ENCODE assay signal across 21 mouse cellular contexts in genomic region chr9:92472256-92472855, GRCm38 (mm10).
"Had no signal": no experiment of that assay in that cellular context is flagged by ENCODE, and none has a peak within 500 bp of the region (broad histone marks: within the 10 kb centered on the region; RNA-seq: fewer than 3 reads in every experiment).

No protein-coding gene starts in this region.

- H3K36me3 ChIP-seq: midbrain, embryonic 10.5 days; midbrain, embryonic 12.5 days; neural tube, embryonic 13.5 days; neural tube, embryonic 15.5 days; stomach, embryonic 15.5 days had no signal

- H3K27ac ChIP-seq: midbrain, embryonic 10.5 days; midbrain, embryonic 12.5 days; neural tube, embryonic 13.5 days; neural tube, embryonic 15.5 days; stomach, embryonic 15.5 days; stomach, postnatal 0 days had no signal

- ATAC-seq: midbrain, embryonic 16.5 days had no signal

- H3K4me2 ChIP-seq: lung, embryonic 14.5 days; midbrain, embryonic 12.5 days; neural tube, embryonic 13.5 days; neural tube, embryonic 15.5 days; stomach, embryonic 15.5 days had no signal

- H3K27me3 ChIP-seq: midbrain, embryonic 12.5 days; neural tube, embryonic 13.5 days; neural tube, embryonic 15.5 days; stomach, embryonic 15.5 days had no signal

- DNase-seq: lung, adult 18-20 months; lung, embryonic 14.5 days; lung, postnatal 10 days; lung, postnatal 4 days; midbrain, embryonic 14.5 days; retina, postnatal 1 day; right cerebral cortex, adult 18-20 months; right cerebral cortex, postnatal 25 days; right cerebral cortex, postnatal 4 days; spleen, adult 18-20 months; thymus, adult 2 months; thymus, postnatal 25 days; thymus, postnatal 4 days had no signal

- H3K9ac ChIP-seq: lung, embryonic 14.5 days; midbrain, embryonic 12.5 days; neural tube, embryonic 13.5 days; neural tube, embryonic 15.5 days; stomach, embryonic 15.5 days had no signal

- H3K4me3 ChIP-seq: midbrain, embryonic 10.5 days; midbrain, embryonic 12.5 days; myocyte; neural tube, embryonic 13.5 days; neural tube, embryonic 15.5 days; stomach, embryonic 15.5 days had no signal

- H3K4me1 ChIP-seq: midbrain, embryonic 12.5 days; neural tube, embryonic 13.5 days; neural tube, embryonic 15.5 days; stomach, embryonic 15.5 days had no signal

- H3K9me3 ChIP-seq: midbrain, embryonic 10.5 days; midbrain, embryonic 12.5 days; neural tube, embryonic 13.5 days; neural tube, embryonic 15.5 days; stomach, embryonic 15.5 days had no signal
